Mouse (Mus musculus) ovary, postnatal 14 days (tissue): Measurements from ENCODE around the gene Tmtc2.

Source experiments
- DNase-seq: peaks from one replicate; pipeline ENCODE4 v3.0.0; 2022; ENCODE audit warnings: low spot score

The Tmtc2 gene

DNA sequence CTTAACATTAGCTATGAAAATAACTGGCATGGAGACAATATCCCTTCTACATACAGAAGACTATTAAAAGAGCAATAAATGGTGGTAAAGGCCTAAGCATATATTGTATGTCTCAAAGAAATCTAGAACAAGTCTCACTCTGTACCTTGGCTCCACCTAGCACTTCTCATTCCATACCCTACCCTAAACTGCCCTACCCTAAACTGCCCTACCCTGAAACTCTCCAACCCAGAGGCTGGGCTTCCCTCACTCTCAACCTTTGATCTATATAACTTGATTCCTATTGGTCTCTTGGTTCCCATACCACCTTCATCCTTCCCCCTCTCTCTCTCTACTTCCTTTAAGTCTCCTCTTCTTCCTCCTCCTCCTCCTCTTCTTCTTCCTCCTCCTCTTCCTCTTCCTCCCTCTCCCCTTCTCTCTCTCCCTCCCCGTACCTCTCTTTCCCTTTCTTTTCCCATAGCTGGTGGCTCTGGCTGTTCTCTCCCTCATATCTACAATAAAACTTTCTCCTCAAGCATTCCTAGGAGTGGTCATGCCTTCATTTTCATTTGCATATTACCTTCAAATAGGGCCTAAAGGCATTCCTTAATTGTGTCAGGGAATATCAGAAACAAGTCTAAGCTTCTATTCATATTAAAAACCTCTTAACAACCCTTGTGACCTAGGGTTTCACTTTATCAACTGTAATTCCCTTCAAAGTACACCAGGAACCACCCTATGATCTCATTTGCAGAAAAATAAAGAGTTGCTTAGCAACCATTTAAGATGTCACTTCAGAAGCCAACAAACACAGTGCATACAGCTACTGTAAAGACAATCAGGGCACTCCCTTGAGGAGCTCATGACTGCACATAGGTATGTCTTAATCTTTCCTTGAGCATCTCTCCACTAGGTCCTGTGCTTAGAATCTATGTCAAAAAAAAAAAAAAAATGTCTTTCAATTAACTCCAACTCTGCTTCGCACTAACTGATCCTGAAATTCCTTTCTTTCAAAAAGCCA, 29.9 kb downstream of the Tmtc2 start:
- no peak for DNase-seq

DNA sequence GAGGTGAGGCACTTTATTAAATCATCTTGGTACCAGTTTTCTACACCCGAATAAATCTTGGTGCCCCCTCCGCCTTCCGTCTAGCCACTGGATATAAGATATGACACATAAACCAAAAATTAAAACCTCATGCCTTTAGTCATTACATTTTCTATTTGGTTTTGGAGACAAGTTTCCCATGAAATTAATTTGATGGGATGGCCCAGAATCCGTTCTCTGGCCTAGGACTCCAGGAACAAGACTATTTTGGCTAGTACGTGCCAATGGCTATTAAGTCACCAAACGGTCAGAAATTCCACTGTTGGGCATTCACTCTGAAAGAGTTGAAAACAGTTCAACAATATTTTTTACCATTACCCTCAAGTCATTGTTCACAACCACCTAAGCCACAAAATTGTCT, 32.2 kb downstream of the Tmtc2 start:
- DNase-seq = no peak

DNA sequence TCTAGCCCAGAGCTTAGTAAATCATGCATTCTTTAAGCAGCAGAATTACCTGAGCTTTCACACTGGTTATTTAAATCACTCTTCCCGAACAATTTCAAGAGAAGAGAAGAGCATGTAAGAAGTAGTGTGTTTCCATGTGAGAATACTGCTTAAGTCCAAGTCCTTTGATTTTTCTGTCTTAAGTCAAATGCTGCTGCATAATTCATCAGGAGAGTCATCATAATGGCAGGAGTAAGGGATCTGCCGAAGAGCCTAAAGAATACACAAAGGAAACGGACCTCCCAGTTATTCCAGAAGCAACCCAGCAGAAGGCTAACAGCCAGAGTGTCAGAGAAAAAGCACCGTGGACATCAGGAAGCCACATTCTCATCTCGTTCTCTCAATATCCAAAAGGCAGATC, 34.6 kb downstream of the Tmtc2 start:
- no peak for DNase-seq

GRCm38 (mm10) chr10:105536910-105537309, 37.3 kb downstream of the Tmtc2 start:
- DNase-seq = no peak

- no peak for DNase-seq
These were observed 38.4 kb downstream of the Tmtc2 start for GRCm38 (mm10) chr10:105535848-105536247.

DNA sequence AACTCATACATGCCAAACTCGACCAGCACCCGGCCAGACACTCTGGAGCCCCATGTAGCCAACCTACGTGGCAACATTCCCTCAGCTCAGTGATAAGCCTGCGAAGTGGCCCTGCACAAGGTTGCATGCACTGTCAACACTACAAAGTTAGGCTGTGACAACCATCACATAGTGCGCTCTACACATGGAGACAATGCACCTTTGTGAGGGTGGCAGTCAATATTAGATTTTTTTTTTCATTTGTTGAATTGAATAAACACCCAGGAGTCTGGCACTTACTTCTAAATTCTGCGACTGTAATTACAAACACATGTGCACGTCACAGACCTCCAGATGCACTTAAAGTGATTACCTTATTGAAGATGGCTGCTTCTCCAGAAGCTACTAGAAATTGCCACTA, 41.5 kb downstream of the Tmtc2 start:
- DNase-seq = no peak

DNA sequence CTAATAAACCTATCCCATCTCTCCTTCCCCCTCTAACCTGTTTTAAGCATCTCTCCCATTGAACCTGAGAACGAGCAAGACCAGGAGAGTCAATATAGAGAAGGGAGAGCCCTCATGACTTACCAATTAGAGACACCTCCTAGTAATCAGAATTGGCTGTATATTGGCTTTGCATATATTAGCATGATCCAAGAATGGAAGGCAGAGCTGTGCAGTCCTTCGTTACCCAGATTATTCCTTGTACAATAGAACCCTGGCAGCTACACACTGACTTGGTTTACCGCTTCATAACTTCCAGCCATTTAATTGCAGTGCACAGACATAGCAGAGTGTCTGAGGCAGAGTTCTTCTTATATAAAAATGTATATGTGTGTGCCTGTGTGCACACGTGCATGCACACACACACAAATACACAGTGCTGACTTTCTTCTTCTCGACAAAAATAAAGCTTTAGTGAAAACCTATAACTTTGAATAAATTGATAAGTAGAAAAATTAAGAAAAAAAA, 42.2 kb downstream of the Tmtc2 start:
- DNase-seq = no peak

- DNase-seq = no peak
These were observed 43.0 kb downstream of the Tmtc2 start for GRCm38 (mm10) chr10:105531080-105531894.

DNA sequence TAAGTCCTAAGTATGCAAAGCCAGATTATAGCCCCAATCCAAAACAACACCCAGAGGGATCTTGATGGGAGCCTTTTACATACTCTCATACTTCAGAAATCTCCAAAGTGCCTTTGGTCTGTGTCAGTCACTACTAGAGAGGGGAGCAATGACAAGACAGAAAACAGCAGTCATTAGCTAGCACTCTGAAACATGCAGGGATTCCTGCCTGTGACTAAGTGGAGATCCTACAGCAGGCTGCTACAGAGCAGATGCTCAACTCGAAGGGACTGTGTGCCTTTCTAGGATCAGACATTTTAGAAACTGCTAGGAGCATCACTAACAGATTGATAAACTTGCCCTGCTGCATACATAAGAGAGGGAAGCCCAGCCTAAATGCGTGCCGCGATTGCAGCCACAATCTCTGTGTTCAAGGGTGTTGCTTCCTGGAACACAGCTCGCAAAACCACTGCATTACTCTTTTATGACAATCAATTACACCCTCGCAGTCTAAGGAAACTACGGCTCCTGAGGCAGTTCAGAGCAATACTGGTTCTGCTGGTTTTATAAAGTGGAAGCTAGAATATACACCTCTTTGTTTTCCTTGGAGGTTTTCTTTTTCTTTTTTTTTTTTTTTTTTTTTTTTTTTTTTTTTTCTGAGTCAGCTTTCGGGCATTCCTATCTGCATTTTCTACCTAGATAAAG, 50.7 kb downstream of the Tmtc2 start:
- DNase-seq = no peak

GRCm38 (mm10) chr10:105522431-105522830, 51.8 kb downstream of the Tmtc2 start:
- DNase-seq = no peak

GRCm38 (mm10) chr10:105519154-105519806, 55.0 kb downstream of the Tmtc2 start:
- DNase-seq = no peak

GRCm38 (mm10) chr10:105518144-105518543, 56.1 kb downstream of the Tmtc2 start:
- no peak for DNase-seq

GRCm38 (mm10) chr10:105513777-105514322, 60.4 kb downstream of the Tmtc2 start:
- no peak for DNase-seq

DNA sequence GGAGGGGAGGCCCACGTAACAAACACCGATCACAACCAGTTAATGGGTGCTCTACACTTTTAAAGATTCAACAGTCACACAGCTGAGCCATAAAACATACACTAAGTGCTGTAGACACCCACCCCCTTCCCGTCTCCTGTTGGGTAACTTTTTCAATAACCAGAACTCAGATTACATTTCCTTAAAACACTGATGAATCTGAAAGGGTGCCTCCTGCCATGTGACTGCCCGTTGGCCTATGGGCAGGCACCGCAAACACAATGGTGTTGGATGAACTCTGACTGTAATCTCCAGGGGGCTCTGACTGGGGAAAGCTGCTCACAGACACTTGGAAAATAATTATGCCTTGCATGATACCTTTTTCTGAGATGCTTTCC, 64.4 kb downstream of the Tmtc2 start:
- DNase-seq = no peak

DNA sequence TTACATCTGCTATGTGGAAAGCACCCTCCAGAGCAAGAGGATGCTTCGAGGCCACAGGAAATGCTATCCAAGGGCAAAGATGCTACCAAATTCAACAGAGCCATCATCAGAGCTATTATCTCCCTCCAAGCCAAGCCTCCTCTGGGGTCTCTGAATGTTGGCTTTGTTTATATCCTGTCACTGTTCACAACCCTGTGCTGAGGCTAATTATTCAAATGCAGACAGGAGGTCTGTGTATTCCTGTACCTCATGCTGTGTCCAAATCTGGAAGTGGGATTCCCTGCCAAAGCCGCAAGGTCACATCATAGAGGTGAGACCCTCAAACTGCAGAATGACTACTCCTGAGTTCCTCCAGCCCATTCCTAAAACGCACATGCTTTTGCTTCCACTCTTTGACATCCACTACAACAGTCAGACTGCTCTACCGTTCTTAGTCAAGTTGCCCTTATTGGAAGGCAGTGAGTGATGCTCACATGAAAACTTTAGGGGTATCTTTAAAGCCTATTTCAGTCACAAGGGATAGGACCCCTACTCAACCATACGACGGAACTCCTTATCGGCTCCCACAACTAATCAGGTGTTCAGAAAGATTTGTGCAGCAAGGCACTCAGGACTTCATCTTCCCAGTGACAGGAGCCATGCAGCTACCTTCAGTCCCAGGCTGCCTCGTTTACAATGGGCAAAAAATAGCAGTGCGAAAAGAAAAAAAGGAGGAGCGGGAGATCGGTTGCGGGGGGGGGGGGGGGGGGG, 64.9 kb downstream of the Tmtc2 start:
- no peak for DNase-seq

GRCm38 (mm10) chr10:105507982-105508786, 66.1 kb downstream of the Tmtc2 start:
- no peak for DNase-seq

DNA sequence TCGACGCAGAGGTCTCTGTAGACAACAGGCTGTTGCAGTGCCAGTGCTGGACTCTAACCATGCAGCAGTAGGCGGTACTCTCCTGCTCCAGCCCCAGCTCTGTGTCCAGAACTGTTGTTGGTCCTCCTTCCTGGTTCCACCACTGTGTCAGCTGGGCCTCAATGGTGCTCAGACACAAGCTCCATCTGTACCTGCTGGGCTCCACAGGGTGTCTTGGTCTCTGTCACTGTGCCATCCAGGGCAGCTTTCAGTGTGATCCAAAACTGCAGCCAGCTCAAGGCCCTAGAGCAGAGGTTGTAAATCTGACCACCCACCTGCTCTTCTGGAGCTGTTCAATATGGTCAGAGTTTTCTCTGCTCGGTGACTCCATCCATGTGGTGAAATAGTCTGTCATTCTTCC, 68.2 kb downstream of the Tmtc2 start:
- no peak for DNase-seq

DNA sequence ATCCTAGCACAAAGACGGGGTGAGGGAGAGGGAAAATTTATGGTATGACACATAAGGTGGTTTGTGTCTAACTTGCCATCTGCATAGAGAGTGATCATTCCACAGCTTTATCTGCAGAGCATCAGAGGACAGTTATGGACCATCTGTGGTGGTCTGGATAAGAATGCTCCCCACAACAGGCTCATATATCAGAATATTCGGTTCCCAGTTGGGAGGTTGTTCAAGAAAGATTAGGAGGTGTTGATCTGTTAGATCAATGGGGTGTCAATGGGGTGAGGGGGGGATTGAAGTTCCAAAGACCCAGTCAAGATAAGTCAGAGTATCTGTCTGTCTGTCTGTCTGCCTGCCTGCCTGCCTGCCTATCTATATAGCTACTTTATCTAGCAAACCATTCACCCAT, 69.8 kb downstream of the Tmtc2 start:
- no peak for DNase-seq

GRCm38 (mm10) chr10:105501736-105502135, 72.5 kb downstream of the Tmtc2 start:
- DNase-seq = no peak

DNA sequence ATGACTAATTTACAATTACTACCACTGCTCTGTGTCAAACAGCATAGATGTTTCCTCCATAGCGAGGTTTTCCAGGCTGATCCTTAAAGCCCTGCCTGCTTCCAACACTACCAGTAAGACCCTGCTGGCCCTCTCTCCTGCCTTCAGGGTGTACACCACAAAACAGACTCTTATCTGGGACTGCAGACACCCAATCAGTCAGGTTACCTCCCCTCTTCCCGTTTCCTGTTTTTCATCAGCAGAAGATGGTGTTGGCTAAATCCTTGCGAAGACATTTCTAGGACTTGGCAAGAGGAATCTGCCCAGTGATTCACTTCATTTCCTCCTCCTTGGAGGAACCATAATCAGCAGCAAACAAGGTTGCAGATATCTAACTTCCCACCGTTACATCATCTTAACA, 73.8 kb downstream of the Tmtc2 start:
- DNase-seq = no peak
